Comparison of ENCODE assay signal across 11 mouse cellular contexts in genomic region chr17:66401596-66402265, GRCm38 (mm10). TPM values are rescaled to one million over a fixed set of nuclear protein-coding genes. Genes with fewer than 3 reads are reported as not detected.
DNase-seq lines count a peak whose midpoint lies in the region; ATAC-seq lines count a peak whose summit lies in the region.
"Had no signal": no experiment of that assay in that cellular context is flagged by ENCODE, and none has a peak within 500 bp of the region (broad histone marks: within the 10 kb centered on the region; RNA-seq: fewer than 3 reads in every experiment).

No protein-coding gene starts in this region.

- 51% methylated on average over 9 of the region's 9 CpGs for WGBS in midbrain, embryonic 12.5 days
- WGBS in midbrain, embryonic 11.5 days = 62% methylated on average over 9 of the region's 9 CpGs
- WGBS in hindbrain, embryonic 13.5 days = 28% methylated on average over 9 of the region's 9 CpGs
- 57% methylated on average over 9 of the region's 9 CpGs for WGBS in stomach, embryonic 16.5 days
- WGBS in liver, embryonic 11.5 days = 70% methylated on average over 9 of the region's 9 CpGs
- WGBS in liver, embryonic 12.5 days (ENCODE audit: insufficient replicate concordance) = 63% methylated on average over 9 of the region's 9 CpGs

- no peak overlapping the region for H3K4me3 ChIP-seq in midbrain, embryonic 12.5 days
- H3K4me3 ChIP-seq in midbrain, embryonic 11.5 days (ENCODE audit: low read depth, low read length) = no peak overlapping the region
- H3K4me3 ChIP-seq in hindbrain, embryonic 13.5 days = no peak overlapping the region
- H3K4me3 ChIP-seq in stomach, embryonic 16.5 days (replicated peaks; ENCODE audit: low read length) = no peak overlapping the region
- H3K4me3 ChIP-seq in liver, embryonic 11.5 days (ENCODE audit: low read depth, low read length) = no peak overlapping the region
- no peak overlapping the region for H3K4me3 ChIP-seq in liver, embryonic 12.5 days
- H3K4me3 ChIP-seq: liver, embryonic 13.5 days had no signal

- DNase-seq in midbrain, embryonic 11.5 days (ENCODE audit: low spot score, missing footprints) = no peak
- peak; percentile 80 to 83 for DNase-seq in cerebellum, postnatal 25 days
- DNase-seq in liver, embryonic 11.5 days (ENCODE audit: low spot score) = no peak
- DNase-seq: heart, postnatal 36 days; liver, embryonic 13.5 days; right cerebral cortex, postnatal 14 days had no signal

- peaks cover 13% of the 10 kb centered on the region; the same call in 1 of the 2 replicates for H3K36me3 ChIP-seq in midbrain, embryonic 12.5 days
- H3K36me3 ChIP-seq in midbrain, embryonic 11.5 days (ENCODE audit: control insufficient read depth, insufficient read depth, low read length) = no peaks in the 10 kb centered on the region
- H3K36me3 ChIP-seq in hindbrain, embryonic 13.5 days = peaks cover 6% of the 10 kb centered on the region; the same call in 1 of the 2 replicates
- H3K36me3 ChIP-seq in stomach, embryonic 16.5 days (ENCODE audit: control insufficient read depth, insufficient read depth, low read length) = no peaks in the 10 kb centered on the region
- H3K36me3 ChIP-seq in liver, embryonic 11.5 days (ENCODE audit: control insufficient read depth, insufficient read depth, low read length) = no peaks in the 10 kb centered on the region
- no peaks in the 10 kb centered on the region for H3K36me3 ChIP-seq in liver, embryonic 12.5 days
- H3K36me3 ChIP-seq: liver, embryonic 13.5 days had no signal

- no peaks in the 10 kb centered on the region for H3K9me3 ChIP-seq in midbrain, embryonic 12.5 days
- no peaks in the 10 kb centered on the region for H3K9me3 ChIP-seq in midbrain, embryonic 11.5 days (ENCODE audit: control insufficient read depth, low read length)
- H3K9me3 ChIP-seq in hindbrain, embryonic 13.5 days = no peaks in the 10 kb centered on the region
- H3K9me3 ChIP-seq in stomach, embryonic 16.5 days (replicated peaks; ENCODE audit: control insufficient read depth, low read length) = no peaks in the 10 kb centered on the region
- H3K9me3 ChIP-seq in liver, embryonic 11.5 days (ENCODE audit: control insufficient read depth, low read length) = no peaks in the 10 kb centered on the region
- no peaks in the 10 kb centered on the region for H3K9me3 ChIP-seq in liver, embryonic 12.5 days (replicated peaks)
- H3K9me3 ChIP-seq: liver, embryonic 13.5 days had no signal

- H3K27ac ChIP-seq in midbrain, embryonic 12.5 days (replicated peaks) = peak overlapping the region; percentile 39; the same call in 1 of the 2 replicates
- no peak overlapping the region for H3K27ac ChIP-seq in midbrain, embryonic 11.5 days (ENCODE audit: low read depth, low read length)
- peak overlapping the region; percentile 3 for H3K27ac ChIP-seq in hindbrain, embryonic 13.5 days
- peak overlapping the region; percentile 57 for H3K27ac ChIP-seq in stomach, embryonic 16.5 days (ENCODE audit: low read length)
- no peak overlapping the region for H3K27ac ChIP-seq in liver, embryonic 11.5 days (ENCODE audit: low read depth, low read length)
- H3K27ac ChIP-seq in liver, embryonic 12.5 days = no peak overlapping the region
- H3K27ac ChIP-seq: liver, embryonic 13.5 days had no signal

- no peak overlapping the region for H3K9ac ChIP-seq in midbrain, embryonic 12.5 days (replicated peaks)
- no peak overlapping the region for H3K9ac ChIP-seq in midbrain, embryonic 11.5 days (ENCODE audit: low read length)
- 0 out of 2 replicates have a peak overlapping the region, but pooled peaks have one; percentile 5 for H3K9ac ChIP-seq in hindbrain, embryonic 13.5 days
- H3K9ac ChIP-seq in stomach, embryonic 16.5 days (ENCODE audit: low read length) = no peak overlapping the region
- H3K9ac ChIP-seq in liver, embryonic 11.5 days (ENCODE audit: low read depth, low read length) = no peak overlapping the region
- no peak overlapping the region for H3K9ac ChIP-seq in liver, embryonic 12.5 days
- H3K9ac ChIP-seq: liver, embryonic 13.5 days had no signal

- H3K27me3 ChIP-seq in midbrain, embryonic 12.5 days = no peaks in the 10 kb centered on the region
- H3K27me3 ChIP-seq in midbrain, embryonic 11.5 days (ENCODE audit: control insufficient read depth, insufficient read depth, low read length) = no peaks in the 10 kb centered on the region
- H3K27me3 ChIP-seq in hindbrain, embryonic 13.5 days = no peaks in the 10 kb centered on the region
- no peaks in the 10 kb centered on the region for H3K27me3 ChIP-seq in stomach, embryonic 16.5 days (ENCODE audit: control insufficient read depth, insufficient read depth, low read length)
- no peaks in the 10 kb centered on the region; the same call in 1 of the 2 replicates for H3K27me3 ChIP-seq in liver, embryonic 11.5 days (replicated peaks; ENCODE audit: control insufficient read depth, insufficient read depth, low read length)
- H3K27me3 ChIP-seq in liver, embryonic 12.5 days (replicated peaks) = peaks cover 13% of the 10 kb centered on the region

- no peak overlapping the region for H3K4me2 ChIP-seq in midbrain, embryonic 12.5 days (replicated peaks)
- no peak overlapping the region for H3K4me2 ChIP-seq in midbrain, embryonic 11.5 days
- H3K4me2 ChIP-seq in hindbrain, embryonic 13.5 days = no peak overlapping the region
- no peak overlapping the region for H3K4me2 ChIP-seq in stomach, embryonic 16.5 days (ENCODE audit: low read depth, low read length)
- no peak overlapping the region for H3K4me2 ChIP-seq in liver, embryonic 11.5 days
- H3K4me2 ChIP-seq in liver, embryonic 12.5 days = no peak overlapping the region
- H3K4me2 ChIP-seq: liver, embryonic 13.5 days had no signal

- H3K4me1 ChIP-seq in midbrain, embryonic 12.5 days = peaks cover 47% of the 10 kb centered on the region
- H3K4me1 ChIP-seq in midbrain, embryonic 11.5 days (ENCODE audit: control insufficient read depth, insufficient read depth, low read length) = peaks cover 43% of the 10 kb centered on the region
- H3K4me1 ChIP-seq in hindbrain, embryonic 13.5 days (replicated peaks) = peaks cover 53% of the 10 kb centered on the region
- peaks cover 17% of the 10 kb centered on the region for H3K4me1 ChIP-seq in stomach, embryonic 16.5 days (ENCODE audit: control insufficient read depth, insufficient read depth, low read length)
- no peaks in the 10 kb centered on the region for H3K4me1 ChIP-seq in liver, embryonic 11.5 days (replicated peaks; ENCODE audit: control insufficient read depth, insufficient read depth, low read length)
- H3K4me1 ChIP-seq in liver, embryonic 12.5 days = peaks cover 6% of the 10 kb centered on the region; the same call in 1 of the 2 replicates
- H3K4me1 ChIP-seq: liver, embryonic 13.5 days had no signal

- no peak for ATAC-seq in midbrain, embryonic 12.5 days (ENCODE audit: low FRiP score, low read depth)
- ATAC-seq in midbrain, embryonic 11.5 days (ENCODE audit: low FRiP score) = no peak
- no peak for ATAC-seq in hindbrain, embryonic 13.5 days (ENCODE audit: low FRiP score)
- ATAC-seq in stomach, embryonic 16.5 days (ENCODE audit: insufficient read depth, low FRiP score) = no peak
- no peak for ATAC-seq in erythroblast, adult 5-6 weeks (replicated peaks; ENCODE audit: low FRiP score, poor library complexity, severe bottlenecking)
- no peak for ATAC-seq in liver, embryonic 11.5 days (replicated peaks; ENCODE audit: low FRiP score)
- ATAC-seq in liver, embryonic 12.5 days = no peak

RNA-seq across cellular contexts. Expression of gene Mtcl1, which starts 47.8 kb away (rescaled TPM):
- polyA plus RNA-seq in midbrain, embryonic 12.5 days (2016; fragmentation: Nextera tagmentation; extraction: Ambion mirVana) = 72.5 and 91.2 TPM in 2 replicates
- polyA plus RNA-seq in midbrain, embryonic 11.5 days (2014; fragmentation: Nextera tagmentation; extraction: Ambion mirVana) = 43.5 and 47.3 TPM in 2 replicates
- 50.9 TPM in 2 replicates for polyA plus RNA-seq in hindbrain, embryonic 13.5 days (2015; fragmentation: Nextera tagmentation; extraction: Ambion mirVana)
- 4.1 and 6.1 TPM in 2 replicates for polyA plus RNA-seq in stomach, embryonic 16.5 days (2015; fragmentation: Nextera tagmentation; extraction: Ambion mirVana)
- total RNA-seq in erythroblast, adult 5-6 weeks (2015; ENCODE audit: low replicate concordance) = not detected in 2 replicates
- not detected in 2 replicates for total RNA-seq in erythroblast, adult 5-6 weeks (2017; ENCODE audit: low replicate concordance)
- polyA plus RNA-seq in liver, embryonic 11.5 days (2014; fragmentation: Nextera tagmentation; extraction: Ambion mirVana) = 0.96 and 1.7 TPM in 2 replicates
- 0.60 and 0.75 TPM in 2 replicates for polyA plus RNA-seq in liver, embryonic 12.5 days (2016; fragmentation: Nextera tagmentation; extraction: Ambion mirVana)

Comparison
In these comparisons a context has a peak if more than half of its experiments do, and no peak if none do; other contexts are left out.
1. H3K27ac ChIP-seq: peak in midbrain, embryonic 12.5 days (single experiment), hindbrain, embryonic 13.5 days (single experiment) and stomach, embryonic 16.5 days (single experiment); none in midbrain, embryonic 11.5 days (single experiment), liver, embryonic 11.5 days (single experiment) and liver, embryonic 12.5 days (single experiment).
2. DNase-seq: peak in cerebellum, postnatal 25 days (2 of 2); none in midbrain, embryonic 11.5 days (single experiment) and liver, embryonic 11.5 days (single experiment).